Mouse (Mus musculus) frontal cortex, postnatal 25 days (tissue): ENCODE measurements around the gene Snx29.
A peak's percentile ranks its signal among the peaks of the same experiment; 100 is the strongest.
"Not testable (repeated sequence)": the region's sequence is repeated elsewhere in the genome, so short reads cannot be mapped to it uniquely, and the experiment has no call there.

Experiments used
- DNase-seq, 2 experiments: peaks; one replicate each; pipeline ENCODE4 v3.0.0; 2022; ENCODE audit warnings: low spot score in 2 of 2

Gene Snx29

GRCm38 (mm10) chr16:11322409-11323323 is at the start of gene Snx29:
Gene Snx29 (plus strand): TSS chr16:11322908.
- DNase-seq = peak; percentile 97 to 98

- no peak for DNase-seq
Measured at GRCm38 (mm10) chr16:11276888-11277287, 45.8 kb upstream of the Snx29 start.

GRCm38 (mm10) chr16:11278778-11279177 is 43.9 kb upstream of the Snx29 start:
- no peak for DNase-seq

GRCm38 (mm10) chr16:11282655-11283232 is 40.0 kb upstream of the Snx29 start:
- no peak for DNase-seq

GRCm38 (mm10) chr16:11284881-11285280 is 37.8 kb upstream of the Snx29 start:
- DNase-seq = no peak

GRCm38 (mm10) chr16:11285949-11286348 is 36.8 kb upstream of the Snx29 start:
- no peak for DNase-seq

- not testable (repeated sequence) for DNase-seq
Measured at GRCm38 (mm10) chr16:11288873-11289272, 33.8 kb upstream of the Snx29 start.

DNA sequence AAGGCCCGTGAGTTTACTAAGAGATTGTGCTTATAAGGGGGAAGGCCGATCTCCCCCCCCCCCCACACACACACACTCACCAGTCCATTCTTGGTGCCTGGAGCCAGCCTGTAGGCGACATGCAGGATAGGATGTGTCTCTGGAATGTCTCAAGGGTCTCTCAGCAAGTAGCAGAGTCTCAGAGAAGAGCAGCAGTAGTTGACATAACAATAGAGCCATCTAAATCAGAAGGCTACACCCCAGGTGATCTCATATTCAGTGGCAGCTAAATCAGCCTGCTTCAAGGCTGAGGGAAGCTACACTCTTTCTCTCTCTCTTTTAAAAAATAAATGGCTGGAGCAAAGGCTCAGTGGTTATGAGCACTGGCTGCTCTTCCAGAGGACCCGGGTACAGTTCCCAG is 27.1 kb upstream of the Snx29 start:
- not testable (repeated sequence) for DNase-seq

DNA sequence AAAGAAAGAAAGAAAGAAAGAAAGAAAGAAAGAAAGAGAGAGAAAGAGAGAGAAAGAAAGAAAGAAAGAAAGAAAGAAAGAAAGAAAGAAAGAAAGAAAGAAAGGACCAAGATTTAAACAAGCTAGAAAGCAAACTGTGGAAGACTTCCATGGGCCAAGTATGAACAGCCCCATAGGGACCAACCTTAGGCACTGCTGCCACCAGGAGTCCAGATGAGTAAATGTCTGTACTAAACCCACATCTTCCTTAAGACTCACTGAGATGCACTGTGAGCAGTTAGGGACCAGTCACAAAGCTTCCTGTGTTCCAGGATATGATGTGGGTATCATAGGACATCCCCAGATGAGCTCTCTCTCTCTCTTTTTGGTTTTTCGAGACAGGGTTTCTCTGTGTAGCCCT is 25.0 kb upstream of the Snx29 start:
- not testable (repeated sequence) for DNase-seq

DNA sequence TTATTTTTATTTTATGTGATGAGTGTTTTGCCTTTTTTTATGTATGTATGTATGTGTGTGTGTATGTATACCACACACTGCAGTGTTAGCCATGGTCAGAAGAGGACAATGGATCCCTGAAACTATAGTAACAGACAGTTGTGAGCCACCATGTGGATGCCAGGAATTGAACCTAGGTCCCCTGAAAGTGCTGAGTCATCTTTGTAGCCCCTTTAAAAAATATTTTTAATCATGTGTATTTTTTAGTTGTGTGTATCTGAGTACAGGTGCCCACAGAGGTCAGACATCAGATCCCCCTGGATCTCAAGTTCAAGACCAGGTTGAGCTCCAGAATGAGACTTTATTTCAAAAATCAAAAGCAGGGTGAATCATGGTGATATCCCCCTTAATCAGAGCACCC is 19.0 kb upstream of the Snx29 start:
- no peak for DNase-seq

DNA sequence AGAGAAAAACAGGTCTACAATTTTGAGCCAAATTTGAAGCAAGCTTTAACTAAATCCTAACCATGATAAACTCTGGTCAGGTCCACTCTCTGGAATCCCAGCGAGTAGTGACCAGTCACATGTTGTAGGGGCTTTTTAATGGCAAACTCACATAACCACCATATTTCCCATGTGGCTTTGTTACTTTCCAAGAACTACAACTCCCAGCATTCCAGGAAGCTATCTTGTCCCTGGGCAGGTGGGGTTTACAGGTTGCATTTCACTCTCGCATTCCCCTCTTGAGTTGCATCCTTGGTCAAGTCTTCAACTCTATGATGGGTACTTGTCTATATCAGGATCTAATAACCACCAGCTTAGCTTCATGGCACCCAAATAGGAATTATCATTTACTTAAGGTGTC is 17.2 kb upstream of the Snx29 start:
- DNase-seq = no peak

DNA sequence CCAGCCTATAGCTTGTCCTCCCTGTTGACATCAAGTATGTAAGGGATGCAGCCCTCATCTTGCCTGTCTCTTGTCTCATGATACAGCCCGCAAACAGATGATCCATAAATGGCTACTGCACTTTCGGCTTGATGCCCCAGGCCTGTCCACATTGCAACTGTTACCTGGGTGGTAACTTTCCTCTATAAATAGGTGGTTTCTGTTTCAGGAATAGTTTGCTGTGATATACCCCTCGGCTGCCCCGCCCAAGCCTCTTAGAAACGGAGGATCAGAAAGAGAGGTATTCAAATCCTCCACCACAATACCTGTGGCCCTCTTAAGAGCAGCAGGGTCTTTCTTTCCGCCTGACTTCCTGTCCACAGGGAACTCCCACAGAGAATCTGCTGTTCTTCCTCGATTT is 9.2 kb upstream of the Snx29 start, which contains the start of gene Tnfrsf17:
Gene Tnfrsf17 (plus strand): TSS at position 301 of the 400 bp plus-strand sequence.
- DNase-seq = no peak

DNA sequence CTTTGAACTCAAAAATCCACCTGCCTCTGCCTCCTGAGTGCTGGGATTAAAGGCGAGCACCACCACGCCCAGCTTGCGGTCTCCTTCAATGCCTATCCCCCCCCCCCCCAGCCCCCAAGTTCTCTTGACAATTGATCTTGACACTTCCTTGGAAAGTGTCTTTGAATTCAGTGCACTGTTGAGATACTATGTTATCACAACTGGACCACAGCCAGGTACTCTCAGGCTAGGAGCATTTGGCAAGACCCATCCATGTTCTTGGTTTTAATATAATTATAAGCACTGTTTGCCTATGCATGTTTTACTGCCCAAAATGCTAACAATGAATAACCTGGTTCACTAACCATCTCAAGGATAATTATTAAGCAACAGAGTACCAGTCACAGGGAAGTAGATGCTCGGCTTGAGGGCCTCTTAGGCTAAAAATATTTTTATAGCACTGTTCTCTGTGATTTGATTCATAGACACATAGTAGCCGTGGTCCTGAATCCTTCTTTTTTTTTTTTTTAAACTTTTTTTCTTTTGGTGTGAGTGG is 6.9 kb upstream of the Snx29 start:
- DNase-seq = no peak

DNA sequence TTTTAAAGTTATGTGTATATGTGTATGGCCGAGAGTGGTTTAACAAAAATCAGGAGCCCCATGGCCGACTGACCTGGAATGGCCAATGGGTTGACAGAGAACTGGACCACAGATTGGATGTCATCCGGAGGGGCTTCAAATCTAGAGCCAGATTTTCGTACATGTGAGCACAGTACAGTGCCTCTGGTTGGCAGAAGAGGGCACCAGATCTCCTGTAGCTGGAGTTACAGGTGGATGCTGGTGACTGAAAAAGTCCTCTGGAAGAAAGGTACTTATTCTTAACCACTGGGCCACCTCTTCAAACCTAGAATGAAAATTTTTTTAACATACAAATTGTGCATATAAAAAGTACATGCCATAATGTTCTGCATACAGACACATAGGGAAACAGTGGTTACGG is 6.0 kb upstream of the Snx29 start:
- no peak for DNase-seq

- no peak for DNase-seq
Measured at GRCm38 (mm10) chr16:11317324-11317723, 5.4 kb upstream of the Snx29 start.

DNA sequence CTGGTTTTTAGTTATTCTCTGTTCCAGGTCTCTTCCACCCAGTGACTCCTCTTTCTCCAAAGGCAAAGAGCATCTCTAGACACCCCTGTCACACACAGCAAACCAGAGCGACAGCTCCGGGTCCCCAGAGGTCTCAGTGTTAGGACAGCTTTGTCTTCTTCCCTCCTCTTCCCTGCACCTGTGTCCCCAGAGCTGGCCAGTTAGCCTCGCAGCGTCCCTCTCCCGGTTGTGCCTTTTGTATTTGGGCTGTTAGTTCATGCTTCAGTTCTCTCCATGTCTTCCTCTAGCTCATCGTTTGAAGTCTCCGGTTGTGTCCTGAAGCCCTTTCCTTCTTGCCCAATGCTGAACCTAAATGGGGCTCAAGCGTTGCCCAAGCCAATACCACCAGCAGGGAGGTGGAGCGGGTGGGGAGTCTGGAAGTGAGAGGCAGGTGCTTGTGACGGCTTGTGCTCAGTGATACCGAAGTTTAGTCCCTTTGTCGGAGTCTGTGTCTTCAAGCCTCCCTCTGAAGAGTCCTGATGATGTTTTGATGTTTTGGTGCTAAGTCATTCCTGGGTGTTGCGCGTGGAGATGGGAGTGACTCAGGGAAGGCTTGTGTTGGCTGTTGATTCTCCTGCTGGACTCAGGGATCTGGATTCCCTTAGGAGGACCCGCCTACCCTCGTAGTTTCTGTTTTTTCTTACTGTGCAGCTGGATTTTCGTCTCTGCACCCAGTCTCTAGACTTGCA is 780 bp downstream of the Snx29 start:
- no peak for DNase-seq

- no peak for DNase-seq
Measured at GRCm38 (mm10) chr16:11330081-11330800, 7.5 kb downstream of the Snx29 start.

GRCm38 (mm10) chr16:11331030-11331429 is 8.3 kb downstream of the Snx29 start:
- DNase-seq = no peak

GRCm38 (mm10) chr16:11343292-11343815 is 20.6 kb downstream of the Snx29 start:
- DNase-seq = no peak

- DNase-seq = no peak
Measured at GRCm38 (mm10) chr16:11351903-11352302, 29.2 kb downstream of the Snx29 start.

DNA sequence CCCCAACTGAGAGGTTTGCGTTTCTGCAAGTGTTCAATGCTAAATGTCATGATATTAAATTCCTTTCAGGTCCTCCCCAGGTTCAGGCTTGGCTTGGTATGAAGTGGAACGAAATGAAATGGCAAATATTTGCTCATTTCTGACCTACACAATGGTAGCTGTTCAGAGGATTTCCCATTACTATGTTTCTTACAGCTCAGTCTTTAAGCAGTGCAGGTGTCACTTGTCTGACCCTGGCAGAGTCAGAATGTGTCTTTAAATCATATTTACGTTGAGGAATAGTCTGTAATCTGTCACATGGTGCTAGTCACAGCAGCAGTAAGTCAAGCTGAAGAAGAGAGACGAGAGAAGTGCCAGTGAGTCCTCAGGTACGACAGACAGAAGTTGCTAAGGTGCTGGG is 36.5 kb downstream of the Snx29 start:
- DNase-seq = no peak
